Mouse (Mus musculus): ENCODE results near the gene Cstf3.

- no peak for TF ChIP-seq CTCF (conservative IDR thresholded peaks at IDR 0.05; ENCODE audit: insufficient read depth, insufficient read length, low read depth, low read length)
- no peak for TF ChIP-seq POLR2A (IDR thresholded peaks at IDR 0.05; ENCODE audit: low read depth, low read length)
These were observed 78.9 kb downstream of the Cstf3 start for GRCm38 (mm10) chr2:104669122-104669804.
